Mouse (Mus musculus) CH12.LX (cell line): ENCODE results near the gene Dcst2. TPM values are rescaled to one million over a fixed set of nuclear protein-coding genes. Genes with fewer than 3 reads are reported as not detected.

Source experiments
- DNase-seq: peaks from one replicate; pipeline ENCODE4 v3.0.0-alpha.2; 2013; ENCODE audit errors: extremely low read depth
- H3K27ac ChIP-seq: 2 replicates; pipeline ENCODE4 v1.5.1; 2012; ENCODE audit warnings: low read depth, mild to moderate bottlenecking, control low read depth, moderate library complexity; ENCODE audit not compliant: insufficient read depth
- H3K27me3 ChIP-seq: replicated peaks from 2 replicates; pipeline ENCODE3; 2012; ENCODE audit warnings: inconsistent platforms
- H3K36me3 ChIP-seq, 2 experiments: replicated peaks in 1 of 2; 2 replicates each; pipeline versions ENCODE3 to v1.6.1; 2012; ENCODE audit warnings: inconsistent platforms in 1 of 2, low read length in 1 of 2, mild to moderate bottlenecking in 1 of 2, mixed read lengths in 1 of 2, moderate library complexity in 1 of 2; ENCODE audit not compliant: control insufficient read depth in 1 of 2, insufficient read depth in 1 of 2
- H3K4me1 ChIP-seq, 2 experiments: 2 replicates each; pipeline ENCODE4 v1.6.1; 2012; ENCODE audit warnings: inconsistent platforms in 1 of 2, moderate library complexity in 1 of 2; ENCODE audit not compliant: insufficient read depth in 2 of 2, control insufficient read depth in 1 of 2
- H3K4me2 ChIP-seq: 2 replicates; pipeline ENCODE4 v1.6.1; 2012; ENCODE audit warnings: low read depth, mild to moderate bottlenecking, control low read depth; ENCODE audit not compliant: poor library complexity, insufficient read depth, severe bottlenecking
- H3K4me3 ChIP-seq, 3 experiments: fragments of 150-350 bp in 1 of 3; sonication (generic) in 1 of 3; replicated peaks in 1 of 3; 2 replicates each; pipeline versions ENCODE3 to v1.5.1; 2011 to 2012; ENCODE audit warnings: low read depth in 2 of 3, low read length in 2 of 3, mild to moderate bottlenecking in 2 of 3, moderate library complexity in 2 of 3, control low read depth in 1 of 3, improper control_type of control experiment in 1 of 3, inconsistent platforms in 1 of 3, mixed read lengths in 1 of 3; ENCODE audit not compliant: poor library complexity in 1 of 3
- H3K79me2 ChIP-seq: replicated peaks from 2 replicates; pipeline ENCODE4 v1.6.1; 2012; ENCODE audit warnings: mild to moderate bottlenecking, moderate library complexity; ENCODE audit not compliant: control insufficient read depth, poor library complexity, insufficient read depth, severe bottlenecking; ENCODE audit errors: extremely low read depth
- H3K9ac ChIP-seq: 2 replicates; pipeline ENCODE4 v1.6.1; 2012; ENCODE audit warnings: low read depth, mild to moderate bottlenecking, control low read depth, moderate library complexity; ENCODE audit not compliant: insufficient read depth
- H3K9me3 ChIP-seq: replicated peaks from 2 replicates; pipeline ENCODE3; 2012; ENCODE audit warnings: low read length, inconsistent platforms, mixed read lengths
- BHLHE40 ChIP-seq: IDR thresholded peaks from 2 replicates; pipeline ENCODE4 v1.6.1; 2011; ENCODE audit warnings: mild to moderate bottlenecking, low read depth, low read length, improper control_type of control experiment
- CTCF ChIP-seq, 2 experiments: IDR thresholded peaks in 1 of 2; conservative IDR thresholded peaks in 1 of 2; 2 replicates each; pipeline ENCODE4 v1.5.1; 2011 to 2012; ENCODE audit warnings: low read depth in 2 of 2, low read length in 2 of 2, improper control_type of control experiment in 1 of 2, inconsistent platforms in 1 of 2, mild to moderate bottlenecking in 1 of 2, moderate library complexity in 1 of 2
- ELF1 ChIP-seq: IDR thresholded peaks from 2 replicates; pipeline ENCODE4 v1.6.1; 2014; ENCODE audit warnings: low read depth, mild to moderate bottlenecking, inconsistent platforms, low read length, improper control_type of control experiment
- GABPA ChIP-seq: IDR thresholded peaks from 2 replicates; pipeline ENCODE4 v1.6.1; 2012; ENCODE audit warnings: low read depth, low read length, improper control_type of control experiment, inconsistent platforms; ENCODE audit not compliant: insufficient replicate concordance
- HCFC1 ChIP-seq: IDR thresholded peaks from 2 replicates; pipeline ENCODE4 v1.6.1; 2012; ENCODE audit warnings: low read depth, mild to moderate bottlenecking, inconsistent platforms, low read length, improper control_type of control experiment
- JUN ChIP-seq: IDR thresholded peaks from 2 replicates; pipeline ENCODE4 v1.6.1; 2011; ENCODE audit warnings: low read depth, mild to moderate bottlenecking, low read length, improper control_type of control experiment, moderate library complexity; ENCODE audit not compliant: insufficient read depth
- JUND ChIP-seq: conservative IDR thresholded peaks from 2 replicates; pipeline ENCODE4 v1.6.1; 2011; ENCODE audit warnings: low read depth, low read length, improper control_type of control experiment
- KAT2A ChIP-seq: IDR thresholded peaks from 2 replicates; pipeline ENCODE4 v1.6.1; 2012; ENCODE audit warnings: low read length, improper control_type of control experiment, inconsistent platforms; ENCODE audit not compliant: insufficient replicate concordance
- MAZ ChIP-seq: IDR thresholded peaks from 2 replicates; pipeline ENCODE4 v1.6.1; 2012; ENCODE audit warnings: low read depth, mild to moderate bottlenecking, inconsistent platforms, low read length, improper control_type of control experiment, moderate library complexity
- PAX5 ChIP-seq: IDR thresholded peaks from 2 replicates; pipeline ENCODE4 v1.6.1; 2012; ENCODE audit warnings: low read length, inconsistent platforms, mixed read lengths
- RAD21 ChIP-seq: IDR thresholded peaks from 2 replicates; pipeline ENCODE4 v1.6.1; 2011; ENCODE audit warnings: low read depth, mild to moderate bottlenecking, low read length, improper control_type of control experiment, moderate library complexity
- RCOR1 ChIP-seq: conservative IDR thresholded peaks from 2 replicates; pipeline ENCODE4 v1.6.1; 2012; ENCODE audit warnings: low read depth, mild to moderate bottlenecking, inconsistent platforms, low read length, improper control_type of control experiment
- SIN3A ChIP-seq: IDR thresholded peaks from 2 replicates; pipeline ENCODE4 v1.6.1; 2012; ENCODE audit warnings: low read length, improper control_type of control experiment, inconsistent platforms
- SMC3 ChIP-seq: IDR thresholded peaks from 2 replicates; pipeline ENCODE4 v1.6.1; 2011; ENCODE audit warnings: low read depth, low read length, improper control_type of control experiment
- TCF12 ChIP-seq: IDR thresholded peaks from 2 replicates; pipeline ENCODE4 v1.6.1; 2014; ENCODE audit warnings: low read depth, mild to moderate bottlenecking, inconsistent platforms, low read length, improper control_type of control experiment
- UBTF ChIP-seq: IDR thresholded peaks from 2 replicates; pipeline ENCODE4 v1.6.1; 2012; ENCODE audit warnings: low read depth, mild to moderate bottlenecking, inconsistent platforms, low read length, improper control_type of control experiment, moderate library complexity
- USF1 ChIP-seq: IDR thresholded peaks from 2 replicates; pipeline ENCODE4 v1.6.1; 2014; ENCODE audit warnings: low read depth, mild to moderate bottlenecking, inconsistent platforms, low read length, improper control_type of control experiment
- USF2 ChIP-seq: conservative IDR thresholded peaks from 2 replicates; pipeline ENCODE4 v1.6.1; 2011; ENCODE audit warnings: low read depth, low read length, improper control_type of control experiment
- ZC3H11A ChIP-seq: IDR thresholded peaks from 2 replicates; pipeline ENCODE4 v1.6.1; 2012; ENCODE audit warnings: low read depth, mild to moderate bottlenecking, inconsistent platforms, low read length, improper control_type of control experiment
- ZMIZ1 ChIP-seq: IDR thresholded peaks from 2 replicates; pipeline ENCODE4 v1.6.1; 2012; ENCODE audit warnings: low read depth, mild to moderate bottlenecking, inconsistent platforms, low read length, improper control_type of control experiment
- dilution Hi-C: fragments of 300-500 bp; cut with MboI; formaldehyde crosslinking; loops from 2 replicates; pipeline ENCODE4 v1.14.3; 2020; ENCODE audit warnings: low sequenced_read_pairs; ENCODE audit not compliant: extremely low pct_unique_long_range_greater_than_20kb, extremely low pct_ligation_motif_present
- in situ Hi-C: fragments of 300-500 bp; cut with MboI; formaldehyde crosslinking; loops from 3 replicates; pipeline ENCODE4 v1.14.3; 2019; ENCODE audit warnings: low sequenced_read_pairs, low pct_ligation_motif_present, low pct_unique_long_range_greater_than_20kb, mixed read lengths
- polyA plus RNA-seq: library from polyadenylated mRNA; unstranded; fragments of >175 nt; gene quantifications from 2 replicates; pipeline ENCODE4 v1.2.1, GENCODE M21; 2012; ENCODE audit warnings: low read depth; ENCODE audit not compliant: insufficient read length
- total RNA-seq, 2 experiments: library from RNA; depleted of rRNA; stranded (reverse); fragments of 300-350 nt in 1 of 2; fragments of >200 nt in 1 of 2; gene quantifications; 2 replicates each; pipeline ENCODE4 v1.2.3; 2012 to 2014

The Dcst2 gene
- total and polyA plus RNA-seq, 3 experiments = 0.10 TPM; not detected in 2

GRCm38 (mm10) chr3:89318316-89318715 is 43.5 kb upstream of the Dcst2 start:
- H3K79me2 ChIP-seq = no peaks in the 10 kb centered on the region
- dilution Hi-C loops = no loop called here
- H3K4me2 ChIP-seq = no peak overlapping the region
- in situ Hi-C loops = no loop called here
- TF ChIP-seq USF2 = no peak
- peak; percentile 20; the same call in 1 of the 2 replicates for TF ChIP-seq BHLHE40
- TF ChIP-seq, all 38 proteins: peak for 1
- Histone ChIP-seq H3K9me3 (peaks cover 3% of the 10 kb centered on the region), H3K27ac (no peak overlapping the region), H3K9ac (no peak overlapping the region), H3K27me3 (peaks cover 64% of the 10 kb centered on the region), H3K4me1 (peaks cover 39 to 68% of the 10 kb centered on the region in 2 experiments), H3K36me3 (no peaks in the 10 kb centered on the region), H3K4me3 (no peak overlapping the region)
- DNase-seq = no peak

GRCm38 (mm10) chr3:89318971-89319590 is 42.7 kb upstream of the Dcst2 start:
- Histone ChIP-seq H3K4me3 (no peak overlapping the region), H3K79me2 (no peaks in the 10 kb centered on the region), H3K27ac (no peak overlapping the region)
- TF ChIP-seq TCF12 (no peak), RCOR1 (no peak), HCFC1 (no peak), USF1 (no peak), JUND (no peak), JUN (no peak), ZC3H11A (no peak), SIN3A (no peak), ZMIZ1 (no peak), SMC3 (no peak), KAT2A (no peak), ELF1 (no peak), GABPA (no peak), MAZ (no peak), CTCF (conservative IDR thresholded peaks at IDR 0.05 in 1 of 2, IDR thresholded peaks at IDR 0.05 in 1 of 2; ENCODE audit: low read depth in 2 of 2, low read length in 2 of 2) (no peak), RAD21 (no peak), UBTF (no peak), PAX5 (no peak)
- TF ChIP-seq, all 38 proteins: peak for 0
- no peak overlapping the region for H3K9ac ChIP-seq
- H3K9me3 ChIP-seq = peaks cover 3% of the 10 kb centered on the region
- DNase-seq = no peak
- H3K4me1 ChIP-seq = peaks cover 39 to 67% of the 10 kb centered on the region in 2 experiments
- no peaks in the 10 kb centered on the region for H3K36me3 ChIP-seq
- H3K27me3 ChIP-seq = peaks cover 71% of the 10 kb centered on the region
- in situ Hi-C loops (no loop called here), dilution Hi-C loops (no loop called here)
- no peak overlapping the region for H3K4me2 ChIP-seq
